Mouse (Mus musculus) intestine, postnatal 0 days (tissue): ENCODE data around the gene Slc2a9. TPM values are rescaled to one million over a fixed set of nuclear protein-coding genes. Genes with fewer than 3 reads are reported as not detected.

Experiments used
- ATAC-seq: fragments of 200-750 bp; cut with Nextera tagmentation; 2 replicates; pipeline ENCODE4 v1.8.0; 2017; ENCODE audit warnings: mild to moderate bottlenecking, moderate TSS enrichment, moderate library complexity
- H3K27ac ChIP-seq: fragments of 300-500 bp; sonication (generic); 2 replicates; pipeline ENCODE4 v1.5.1; 2014; ENCODE audit warnings: mild to moderate bottlenecking, low read depth, low read length, moderate library complexity
- H3K27me3 ChIP-seq: fragments of 300-500 bp; sonication (generic); replicated peaks from 2 replicates; pipeline ENCODE4 v1.6.1; 2014; ENCODE audit warnings: low read length, mixed read lengths; ENCODE audit not compliant: control insufficient read depth, insufficient read depth
- H3K36me3 ChIP-seq: fragments of 300-500 bp; sonication (generic); 2 replicates; pipeline ENCODE4 v1.6.1; 2014; ENCODE audit warnings: mild to moderate bottlenecking, moderate library complexity; ENCODE audit not compliant: control insufficient read depth, insufficient read depth
- H3K4me1 ChIP-seq: fragments of 300-500 bp; sonication (generic); replicated peaks from 2 replicates; pipeline ENCODE4 v1.6.1; 2014; ENCODE audit warnings: antibody characterized with exemption, low read length, mixed read lengths; ENCODE audit not compliant: control insufficient read depth, insufficient read depth
- H3K4me2 ChIP-seq: fragments of 300-500 bp; sonication (generic); replicated peaks from 2 replicates; pipeline ENCODE4 v1.6.1; 2014; ENCODE audit warnings: low read depth, mild to moderate bottlenecking, moderate library complexity
- H3K4me3 ChIP-seq: fragments of 300-500 bp; sonication (generic); 2 replicates; pipeline ENCODE4 v1.5.1; 2014; ENCODE audit warnings: low read depth, low read length
- H3K9ac ChIP-seq: fragments of 300-500 bp; sonication (generic); 2 replicates; pipeline ENCODE4 v1.6.1; 2014; ENCODE audit warnings: mild to moderate bottlenecking, low read depth, low read length
- H3K9me3 ChIP-seq: fragments of 300-500 bp; sonication (generic); 2 replicates; pipeline ENCODE4 v1.6.1; 2016; ENCODE audit warnings: mixed run types; ENCODE audit not compliant: control insufficient read depth
- CTCF ChIP-seq: sonication (generic); IDR thresholded peaks from 2 replicates; pipeline ENCODE4 v1.5.1; 2016; ENCODE audit warnings: low read depth, mild to moderate bottlenecking, control low read depth, antibody characterized with exemption, moderate library complexity
- WGBS: fragments of 180-500 bp; shearing (Covaris S2); extraction: QIAGEN DNeasy Blood & Tissue Kit; methylation state at CpG from one replicate; pipeline ENCODE4 v1.1.7; 2014; 5-methylcytosine and 5-hydroxymethylcytosine counted together
- polyA plus RNA-seq: library from polyadenylated mRNA; unstranded; fragments of >200 nt; fragmentation: Nextera tagmentation; extraction: Ambion mirVana; gene quantifications from 2 replicates; pipeline ENCODE4 v1.2.1, GENCODE M21; 2015

The Slc2a9 gene
- polyA plus RNA-seq, 1 experiment from 2014 or later = 2.4 TPM

- 82% methylated on average over 3 of the region's 3 CpGs for WGBS
- Histone ChIP-seq H3K27me3 (no peaks in the 10 kb centered on the region), H3K27ac (no peak overlapping the region), H3K9me3 (no peaks in the 10 kb centered on the region), H3K4me3 (no peak overlapping the region), H3K4me1 (no peaks in the 10 kb centered on the region), H3K4me2 (no peak overlapping the region), H3K9ac (no peak overlapping the region), H3K36me3 (no peaks in the 10 kb centered on the region)
- ATAC-seq = no peak
- TF ChIP-seq CTCF = no peak
Measured at GRCm38 (mm10) chr5:38356927-38357326, 146.0 kb downstream of the Slc2a9 start.

- no peak for ATAC-seq
- Histone ChIP-seq H3K27me3 (no peaks in the 10 kb centered on the region), H3K4me1 (no peaks in the 10 kb centered on the region), H3K4me3 (no peak overlapping the region), H3K4me2 (no peak overlapping the region), H3K9ac (no peak overlapping the region), H3K9me3 (no peaks in the 10 kb centered on the region), H3K27ac (no peak overlapping the region), H3K36me3 (no peaks in the 10 kb centered on the region)
- TF ChIP-seq CTCF = no peak
- 47% methylated on average over 5 of the region's 5 CpGs for WGBS
Measured at GRCm38 (mm10) chr5:38350351-38350929, 152.5 kb downstream of the Slc2a9 start.

GRCm38 (mm10) chr5:38346646-38347432, 156.1 kb downstream of the Slc2a9 start:
- no peaks in the 10 kb centered on the region for H3K27me3 ChIP-seq
- no peaks in the 10 kb centered on the region for H3K4me1 ChIP-seq
- WGBS = 27% methylated on average over 10 of the region's 10 CpGs
- H3K9ac ChIP-seq = no peak overlapping the region
- H3K9me3 ChIP-seq = no peaks in the 10 kb centered on the region
- no peak for ATAC-seq
- no peak for TF ChIP-seq CTCF
- H3K27ac ChIP-seq = no peak overlapping the region
- H3K4me3 ChIP-seq = no peak overlapping the region
- H3K36me3 ChIP-seq = no peaks in the 10 kb centered on the region
- H3K4me2 ChIP-seq = no peak overlapping the region

GRCm38 (mm10) chr5:38343101-38343500, 159.8 kb downstream of the Slc2a9 start:
- Histone ChIP-seq H3K36me3 (no peaks in the 10 kb centered on the region), H3K4me1 (no peaks in the 10 kb centered on the region), H3K4me3 (no peak overlapping the region), H3K9ac (no peak overlapping the region), H3K27me3 (no peaks in the 10 kb centered on the region), H3K4me2 (no peak overlapping the region), H3K9me3 (no peaks in the 10 kb centered on the region), H3K27ac (no peak overlapping the region)
- 74% methylated on average over 3 of the region's 3 CpGs for WGBS
- ATAC-seq = no peak
- no peak for TF ChIP-seq CTCF

- no peaks in the 10 kb centered on the region for H3K36me3 ChIP-seq
- ATAC-seq = no peak
- H3K4me3 ChIP-seq = no peak overlapping the region
Measured at GRCm38 (mm10) chr5:38334582-38334981, 168.4 kb downstream of the Slc2a9 start.

GRCm38 (mm10) chr5:38333381-38333780, 169.6 kb downstream of the Slc2a9 start:
- no peak for ATAC-seq
- H3K4me3 ChIP-seq = no peak overlapping the region
- WGBS = 85% methylated on average over 4 of the region's 4 CpGs
- H3K36me3 ChIP-seq = no peaks in the 10 kb centered on the region
- H3K9ac ChIP-seq = no peak overlapping the region
- H3K4me2 ChIP-seq = no peak overlapping the region
- H3K9me3 ChIP-seq = no peaks in the 10 kb centered on the region
- no peaks in the 10 kb centered on the region for H3K4me1 ChIP-seq
- no peak for TF ChIP-seq CTCF
- H3K27me3 ChIP-seq = no peaks in the 10 kb centered on the region
- no peak overlapping the region for H3K27ac ChIP-seq

More at GRCm38 (mm10) chr5:38334582-38334981, 168.4 kb downstream of the Slc2a9 start:
- H3K27me3 ChIP-seq = no peaks in the 10 kb centered on the region
- no peak overlapping the region for H3K27ac ChIP-seq
- no peaks in the 10 kb centered on the region for H3K4me1 ChIP-seq
- 38% methylated on average over 1 of the region's 1 CpGs for WGBS
- H3K9me3 ChIP-seq = no peaks in the 10 kb centered on the region
- H3K9ac ChIP-seq = no peak overlapping the region
- peak; percentile 31; the same call in 1 of the 2 replicates for TF ChIP-seq CTCF
- H3K4me2 ChIP-seq = no peak overlapping the region
